Mouse (Mus musculus) myocyte (in vitro differentiated cells): ENCODE results near the gene Gm5134. TPM values are rescaled to one million over a fixed set of nuclear protein-coding genes. Genes with fewer than 3 reads are reported as not detected.
A peak's percentile ranks its signal among the peaks of the same experiment; 100 is the strongest.

Source experiments
- H3K27me3 ChIP-seq: one replicate; pipeline ENCODE4 v1.6.1; 2011; ENCODE audit not compliant: control insufficient read depth, insufficient read depth, insufficient read length
- H3K36me3 ChIP-seq: one replicate; pipeline ENCODE4 v1.6.1; 2011; ENCODE audit not compliant: control insufficient read depth, insufficient read depth
- H3K4me2 ChIP-seq: one replicate; pipeline ENCODE4 v1.6.1; 2011; ENCODE audit warnings: low read depth, control low read depth
- H3K4me3 ChIP-seq: one replicate; pipeline ENCODE4 v1.5.1; 2011; ENCODE audit warnings: mild to moderate bottlenecking, control low read depth, moderate library complexity
- H3K79me2 ChIP-seq: one replicate; pipeline ENCODE4 v1.6.1; 2011; ENCODE audit not compliant: control insufficient read depth, insufficient read depth
- H3ac ChIP-seq: one replicate; pipeline ENCODE4 v1.6.1; 2011; ENCODE audit not compliant: control insufficient read depth, insufficient read length
- CEBPB ChIP-seq: IDR thresholded peaks from 2 replicates; pipeline ENCODE4 v1.6.1; 2011; ENCODE audit warnings: mild to moderate bottlenecking, moderate library complexity; ENCODE audit not compliant: poor library complexity, insufficient read depth, severe bottlenecking
- E2F4 ChIP-seq: IDR thresholded peaks from one replicate; pipeline ENCODE4 v1.6.1; 2011; ENCODE audit warnings: mild to moderate bottlenecking, control low read depth, moderate library complexity; ENCODE audit not compliant: insufficient read depth
- MAX ChIP-seq: IDR thresholded peaks from one replicate; pipeline ENCODE4 v1.6.1; 2011; ENCODE audit warnings: low read depth, mild to moderate bottlenecking, control low read depth
- MYOD1 ChIP-seq, 3 experiments: IDR thresholded peaks; one replicate each; pipeline ENCODE4 v1.6.1; 2011; ENCODE audit warnings: control low read depth in 2 of 3, low read depth in 2 of 3, mild to moderate bottlenecking in 2 of 3, moderate library complexity in 1 of 3; ENCODE audit not compliant: insufficient read length in 2 of 3, control insufficient read depth in 1 of 3
- MYOG ChIP-seq, 3 experiments: IDR thresholded peaks; one replicate each; pipeline ENCODE4 v1.6.1; 2011; ENCODE audit warnings: control low read depth in 2 of 3, low read depth in 2 of 3, mild to moderate bottlenecking in 2 of 3; ENCODE audit not compliant: insufficient read length in 2 of 3, control insufficient read depth in 1 of 3, insufficient read depth in 1 of 3
- POLR2A ChIP-seq: IDR thresholded peaks from one replicate; pipeline ENCODE4 v1.6.1; 2011; ENCODE audit warnings: low read depth, mild to moderate bottlenecking, control low read depth, moderate library complexity; ENCODE audit not compliant: insufficient read length
- POLR2AphosphoS2 ChIP-seq: IDR thresholded peaks from one replicate; pipeline ENCODE4 v1.6.1; 2011; ENCODE audit warnings: low read depth, control low read depth; ENCODE audit not compliant: insufficient read length
- REST ChIP-seq: IDR thresholded peaks from one replicate; pipeline ENCODE4 v1.6.1; 2011; ENCODE audit warnings: mild to moderate bottlenecking, control low read depth, moderate library complexity; ENCODE audit not compliant: insufficient read depth, insufficient read length
- SRF ChIP-seq: IDR thresholded peaks from one replicate; pipeline ENCODE4 v1.6.1; 2011; ENCODE audit warnings: low read depth; ENCODE audit not compliant: control insufficient read depth, insufficient read length
- TCF12 ChIP-seq: IDR thresholded peaks from one replicate; pipeline ENCODE4 v1.6.1; 2011; ENCODE audit warnings: mild to moderate bottlenecking, control low read depth; ENCODE audit not compliant: poor library complexity, insufficient read depth, severe bottlenecking
- TCF3 ChIP-seq: IDR thresholded peaks from one replicate; pipeline ENCODE4 v1.6.1; 2011; ENCODE audit warnings: low read depth, control low read depth; ENCODE audit not compliant: insufficient read length
- USF1 ChIP-seq: IDR thresholded peaks from one replicate; pipeline ENCODE4 v1.6.1; 2011; ENCODE audit warnings: low read depth, mild to moderate bottlenecking, control low read depth, moderate library complexity
- polyA plus RNA-seq: library from polyadenylated mRNA; unstranded; fragments of >200 nt; fragmentation: generic; extraction: Trizol; gene quantifications from one replicate; pipeline ENCODE4 v1.2.1, GENCODE M21; 2012; ENCODE audit warnings: missing spikeins

Gm5134 gene
- 0.01 TPM for polyA plus RNA-seq

GRCm38 (mm10) chr10:75954381-75954811, at the start of gene Gm5134:
Gm5134 (plus strand) TSS chr10:75954514.
- Histone ChIP-seq H3K36me3 (no peaks in the 10 kb centered on the region), H3K79me2 (no peaks in the 10 kb centered on the region), H3K27me3 (peaks cover 24% of the 10 kb centered on the region), H3ac (no peak within 1 kb of the TSS), H3K4me3 (no peak within 1 kb of the TSS), H3K4me2 (no peak within 1 kb of the TSS)
- no peak for TF ChIP-seq TCF3

DNA sequence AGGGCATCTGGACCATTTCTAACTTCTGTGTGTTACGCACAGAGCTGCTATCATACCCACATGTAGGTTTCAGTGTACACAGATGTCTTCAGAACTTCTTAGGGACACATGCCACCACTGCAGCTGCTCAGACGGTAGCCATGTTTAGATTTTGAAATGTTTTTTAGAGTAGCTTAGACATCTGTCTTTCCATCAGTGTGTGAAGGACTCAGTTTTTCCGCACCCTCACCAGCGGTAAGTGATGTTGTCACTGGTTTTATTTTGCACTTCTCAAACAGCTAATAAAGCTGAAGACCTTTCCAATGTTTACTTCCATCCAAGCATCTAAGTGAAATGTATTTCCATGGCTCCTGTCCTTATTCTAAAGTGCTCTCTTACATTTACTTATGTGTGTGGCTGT, 47.4 kb upstream of the Gm5134 start:
- Histone ChIP-seq H3K36me3 (peaks cover 83% of the 10 kb centered on the region), H3K27me3 (no peaks in the 10 kb centered on the region), H3K4me3 (no peak overlapping the region), H3ac (no peak overlapping the region), H3K79me2 (peaks cover 6% of the 10 kb centered on the region), H3K4me2 (no peak overlapping the region)
- no peak for TF ChIP-seq USF1
- TF ChIP-seq POLR2A: no peak
- TF ChIP-seq POLR2AphosphoS2: no peak
- no peak for TF ChIP-seq MYOG (IDR thresholded peaks at IDR 0.05; ENCODE audit: control insufficient read depth in 1 of 3, insufficient read depth in 1 of 3, insufficient read length in 2 of 3, low read depth in 2 of 3)
- no peak for TF ChIP-seq MYOD1 (IDR thresholded peaks at IDR 0.05; ENCODE audit: control insufficient read depth in 1 of 3, insufficient read length in 2 of 3, low read depth in 2 of 3)
- no peak for TF ChIP-seq SRF
- TF ChIP-seq TCF3: no peak
- TF ChIP-seq TCF12: no peak
- TF ChIP-seq E2F4: no peak
- no peak for TF ChIP-seq MAX
- no peak for TF ChIP-seq REST
- TF ChIP-seq CEBPB: no peak

- peaks cover 54% of the 10 kb centered on the region for H3K36me3 ChIP-seq
- H3K27me3 ChIP-seq: no peaks in the 10 kb centered on the region
- TF ChIP-seq MYOG (IDR thresholded peaks at IDR 0.05; ENCODE audit: control insufficient read depth in 1 of 3, insufficient read depth in 1 of 3, insufficient read length in 2 of 3, low read depth in 2 of 3) (no peak), CEBPB (no peak), MYOD1 (IDR thresholded peaks at IDR 0.05; ENCODE audit: control insufficient read depth in 1 of 3, insufficient read length in 2 of 3, low read depth in 2 of 3) (no peak), REST (no peak), MAX (no peak), E2F4 (no peak)
- H3K4me2 ChIP-seq: no peak overlapping the region
- no peak overlapping the region for H3ac ChIP-seq
- peaks cover 16% of the 10 kb centered on the region for H3K79me2 ChIP-seq
- H3K4me3 ChIP-seq: no peak overlapping the region
Observed at GRCm38 (mm10) chr10:75910698-75911097, 43.6 kb upstream of the Gm5134 start.

- Histone ChIP-seq H3K4me2 (no peak overlapping the region), H3K4me3 (no peak overlapping the region), H3ac (no peak overlapping the region), H3K36me3 (peaks cover 37% of the 10 kb centered on the region), H3K79me2 (peaks cover 40% of the 10 kb centered on the region), H3K27me3 (no peaks in the 10 kb centered on the region)
- TF ChIP-seq MYOD1 (IDR thresholded peaks at IDR 0.05; ENCODE audit: control insufficient read depth in 1 of 3, insufficient read length in 2 of 3, low read depth in 2 of 3) (peak in 1 of 3 experiments; percentile 89), CEBPB (no peak), MYOG (IDR thresholded peaks at IDR 0.05; ENCODE audit: control insufficient read depth in 1 of 3, insufficient read depth in 1 of 3, insufficient read length in 2 of 3, low read depth in 2 of 3) (peak in 1 of 3 experiments; percentile 41), SRF (no peak), TCF12 (peak; percentile 4), POLR2AphosphoS2 (peak; percentile 10)
Observed at GRCm38 (mm10) chr10:75913013-75913589, 41.2 kb upstream of the Gm5134 start.

DNA sequence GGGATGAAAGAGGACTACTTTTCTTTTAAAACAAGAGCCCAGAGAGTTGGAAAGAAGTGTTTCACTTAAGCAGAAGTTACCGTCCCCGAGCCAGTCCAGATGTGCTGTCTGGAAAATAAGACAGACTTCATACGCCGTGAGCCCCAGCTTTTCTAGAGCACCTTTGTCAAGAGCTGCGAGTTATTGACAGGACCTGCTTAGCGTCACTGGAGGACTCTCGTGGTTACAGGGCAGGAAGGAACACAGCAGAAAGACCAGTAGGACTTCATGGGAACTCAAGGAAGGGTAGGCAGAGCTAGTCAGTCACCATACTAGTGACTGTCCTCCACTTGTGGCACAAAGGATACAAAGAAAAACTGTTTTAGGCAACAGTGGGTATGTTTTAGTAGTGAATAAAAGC, 38.8 kb upstream of the Gm5134 start:
- peaks cover 64% of the 10 kb centered on the region for H3K79me2 ChIP-seq
- no peak overlapping the region for H3ac ChIP-seq
- H3K36me3 ChIP-seq: peaks cover 23% of the 10 kb centered on the region
- H3K27me3 ChIP-seq: no peaks in the 10 kb centered on the region
- H3K4me3 ChIP-seq: no peak overlapping the region
- TF ChIP-seq POLR2A (no peak), TCF3 (no peak), REST (no peak), POLR2AphosphoS2 (no peak), CEBPB (no peak), MAX (no peak), MYOD1 (IDR thresholded peaks at IDR 0.05; ENCODE audit: control insufficient read depth in 1 of 3, insufficient read length in 2 of 3, low read depth in 2 of 3) (no peak), TCF12 (no peak), MYOG (IDR thresholded peaks at IDR 0.05; ENCODE audit: control insufficient read depth in 1 of 3, insufficient read depth in 1 of 3, insufficient read length in 2 of 3, low read depth in 2 of 3) (no peak), USF1 (no peak), E2F4 (no peak), SRF (no peak)
- H3K4me2 ChIP-seq: no peak overlapping the region
